Mouse (Mus musculus): ENCODE measurements around the gene Cd3e.
"Not testable (repeated sequence)": the region's sequence is repeated elsewhere in the genome, so short reads cannot be mapped to it uniquely, and the experiment has no call there.

The Cd3e gene

DNA sequence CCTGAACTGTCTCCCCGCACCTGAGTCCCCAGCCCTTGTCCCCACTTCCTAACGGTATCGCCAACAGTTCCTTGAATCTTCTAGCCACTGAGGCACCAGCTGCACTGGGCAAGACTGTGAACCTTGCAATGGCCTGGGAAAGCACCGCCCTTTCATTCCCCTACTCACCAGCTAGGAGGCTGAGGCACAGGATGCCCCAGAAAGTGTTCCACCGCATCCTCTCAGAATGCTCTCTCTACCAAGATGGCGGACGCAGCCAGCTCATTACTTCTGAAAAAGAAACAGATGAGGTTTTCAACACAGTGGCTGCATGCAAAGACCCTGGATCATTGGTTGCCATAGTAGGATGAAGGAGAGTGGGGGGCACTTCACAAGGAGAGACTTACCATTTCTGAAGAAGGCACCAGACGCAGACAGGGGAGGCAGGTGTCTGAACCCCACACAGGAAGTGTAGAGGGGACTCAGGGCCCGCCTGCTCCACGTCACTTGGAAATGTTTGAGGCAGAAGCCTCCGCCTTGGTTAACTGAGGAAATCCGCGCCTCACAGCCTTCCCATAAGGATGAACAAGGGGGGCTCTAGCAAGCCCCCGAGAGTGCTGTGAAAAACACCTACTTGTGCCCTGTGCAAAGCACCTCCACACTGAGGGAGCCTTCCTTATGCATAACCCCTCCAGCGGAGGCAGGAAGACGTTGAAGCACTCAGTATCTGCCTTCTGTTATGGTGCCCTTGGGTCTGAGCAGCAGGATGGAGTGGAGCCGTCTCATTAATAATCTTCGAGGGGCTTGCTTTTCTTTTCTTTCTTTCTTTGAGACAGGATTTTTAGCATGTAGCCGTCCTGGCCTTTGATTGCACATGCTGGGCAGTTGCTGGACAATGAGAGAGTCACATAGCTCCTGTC, at the start of gene Cd3e:
Gene Cd3e, minus strand, starts transcription at position 448 of the 899 bp plus-strand sequence.
- DNase-seq = no peak

GRCm38 (mm10) chr9:45058304-45058940, 49.0 kb upstream of the Cd3e start:
- DNase-seq = no peak

DNA sequence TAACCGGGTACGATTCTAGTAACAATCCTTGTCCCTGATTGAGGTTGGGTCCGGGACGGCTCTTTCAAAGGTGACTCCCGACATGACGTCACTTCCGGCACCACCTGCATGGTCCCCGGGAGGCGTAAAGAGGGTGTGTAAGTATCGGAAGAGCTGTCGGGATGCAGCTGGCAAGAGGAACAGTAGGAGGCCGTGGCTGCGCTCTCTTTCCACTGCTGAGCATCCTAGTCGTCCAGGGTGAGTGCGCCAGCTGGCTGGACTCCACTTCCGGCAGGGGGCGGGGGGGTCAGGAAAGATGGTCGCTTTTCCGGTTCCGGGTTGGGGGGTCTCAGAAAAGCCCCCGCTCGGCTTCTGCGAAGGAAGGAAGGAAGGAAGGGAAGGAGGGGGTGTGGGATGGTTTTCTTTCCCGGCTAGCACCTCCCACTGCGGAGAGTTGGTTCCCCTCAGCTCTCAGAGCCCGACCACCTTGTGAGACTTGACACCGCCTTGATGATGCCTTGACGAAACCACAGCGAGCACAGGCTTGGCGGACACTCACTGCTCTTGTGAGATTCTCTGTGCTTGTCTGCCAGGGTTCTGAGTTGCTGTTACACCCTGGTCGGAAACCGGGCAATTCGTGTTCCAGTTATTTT, 45.8 kb upstream of the Cd3e start, which contains the start of gene Mpzl3:
Gene Mpzl3, plus strand, starts transcription at position 105 of the 632 bp plus-strand sequence.
- DNase-seq = peak; percentile 88 to 93

- no peak for DNase-seq
Observed at GRCm38 (mm10) chr9:45050301-45050700, 40.9 kb upstream of the Cd3e start.

GRCm38 (mm10) chr9:45049731-45050130, 40.3 kb upstream of the Cd3e start:
- no peak for DNase-seq

DNA sequence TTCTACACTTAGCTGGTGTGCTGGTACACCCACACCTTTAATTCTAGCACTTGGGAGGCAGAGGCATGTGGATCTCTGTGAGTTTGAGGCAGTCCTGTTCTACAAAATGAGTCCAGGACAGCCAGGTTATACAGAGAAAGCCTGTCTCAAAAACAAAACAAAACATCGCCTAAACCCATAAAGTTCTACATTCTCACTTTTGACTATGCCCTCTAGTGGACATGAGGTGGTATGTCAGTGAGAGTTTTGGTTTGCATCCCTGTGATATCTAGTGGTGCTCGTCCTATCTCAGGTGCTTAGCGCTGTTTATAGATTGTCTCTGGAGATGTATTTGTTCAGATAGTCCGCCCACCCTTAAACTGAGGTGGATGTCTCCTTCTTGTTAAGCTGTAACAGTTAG, 39.1 kb upstream of the Cd3e start:
- DNase-seq = peak in 1 of 2 experiments; percentile 40

GRCm38 (mm10) chr9:45046973-45047372, 37.5 kb upstream of the Cd3e start:
- no peak for DNase-seq

DNA sequence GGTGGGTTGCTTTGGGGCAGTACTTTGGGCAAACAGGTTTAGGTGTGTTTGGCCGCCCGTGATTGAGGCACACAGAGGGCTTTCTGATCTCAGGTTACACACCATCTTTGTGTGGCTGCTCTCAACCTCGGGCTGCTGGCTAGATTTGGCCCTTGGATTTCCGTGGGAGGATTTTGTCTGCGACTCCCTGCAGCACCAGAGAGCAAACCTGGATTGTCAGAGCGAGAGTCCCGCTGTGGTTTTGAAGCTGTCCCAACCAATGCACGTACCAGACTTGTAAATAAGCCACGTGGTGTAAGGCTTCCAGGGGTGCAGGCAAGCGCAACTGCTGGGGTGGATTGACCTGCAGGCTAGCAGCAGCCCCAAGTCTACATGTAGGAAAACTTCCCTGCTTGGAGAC, 33.5 kb upstream of the Cd3e start:
- no peak for DNase-seq

- DNase-seq = no peak
Observed at GRCm38 (mm10) chr9:45042056-45042720, 32.8 kb upstream of the Cd3e start.

- no peak for DNase-seq
Observed at GRCm38 (mm10) chr9:45041131-45041838, 31.9 kb upstream of the Cd3e start.

DNA sequence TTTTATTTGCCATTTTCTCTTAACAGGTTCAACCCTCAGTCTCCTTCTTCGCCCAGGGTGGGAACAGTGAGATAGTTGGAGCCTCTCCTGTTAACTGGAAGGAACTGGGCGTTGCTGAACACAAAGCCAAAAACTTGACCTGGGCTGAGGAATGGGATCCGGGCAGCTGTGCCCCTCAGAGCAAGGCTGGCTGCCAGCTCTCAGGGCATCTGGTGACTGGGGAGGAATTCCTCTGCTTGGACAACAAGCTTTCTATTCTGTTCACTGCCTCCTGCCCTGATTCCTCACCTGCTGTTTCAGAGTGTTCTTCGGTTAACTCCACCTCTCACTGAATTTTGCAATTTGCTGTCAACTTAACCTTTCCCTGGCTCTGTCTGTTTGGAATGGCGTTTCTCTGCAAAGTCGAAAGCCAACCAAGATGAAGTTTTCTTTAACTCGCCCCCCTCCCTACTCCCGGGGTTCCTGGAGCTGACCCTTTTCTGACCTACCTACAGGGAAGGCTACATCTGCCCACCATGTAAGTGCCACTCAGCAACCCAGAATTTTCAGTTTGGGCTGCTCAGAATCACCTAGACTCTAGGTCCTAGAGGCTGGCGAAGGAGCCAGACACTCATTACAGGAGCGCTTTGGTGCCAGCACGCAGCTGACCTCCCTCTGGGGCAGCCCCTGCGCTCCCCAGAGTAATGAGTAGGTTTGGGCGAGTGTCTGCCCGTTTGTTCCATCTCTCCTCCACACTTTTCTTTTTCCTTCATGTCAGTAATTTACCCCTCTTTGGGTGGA, 30.8 kb upstream of the Cd3e start:
- no peak for DNase-seq

DNA sequence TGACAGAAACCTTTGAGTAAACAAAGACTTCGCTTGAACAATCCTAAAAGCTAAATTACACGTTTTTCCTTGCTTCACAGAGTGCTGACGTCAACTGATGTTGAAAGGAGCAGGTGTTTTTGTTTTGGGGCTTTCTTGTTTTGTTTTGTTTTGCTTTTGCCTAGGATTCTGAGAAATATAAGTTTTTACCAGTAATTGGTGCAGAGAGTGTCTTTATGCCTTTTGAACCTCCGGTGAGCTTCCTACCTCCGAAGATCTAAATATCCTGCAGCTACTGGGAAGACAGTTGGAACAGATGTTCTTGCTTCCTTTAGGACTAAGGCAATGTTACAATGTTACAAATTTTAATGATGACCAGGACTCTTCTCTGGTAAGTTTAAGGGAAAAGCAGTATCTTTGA, 30.1 kb upstream of the Cd3e start, which contains the start of gene Mpzl2:
Gene Mpzl2, plus strand, starts transcription at position 301 of the 400 bp plus-strand sequence.
- DNase-seq = no peak

DNA sequence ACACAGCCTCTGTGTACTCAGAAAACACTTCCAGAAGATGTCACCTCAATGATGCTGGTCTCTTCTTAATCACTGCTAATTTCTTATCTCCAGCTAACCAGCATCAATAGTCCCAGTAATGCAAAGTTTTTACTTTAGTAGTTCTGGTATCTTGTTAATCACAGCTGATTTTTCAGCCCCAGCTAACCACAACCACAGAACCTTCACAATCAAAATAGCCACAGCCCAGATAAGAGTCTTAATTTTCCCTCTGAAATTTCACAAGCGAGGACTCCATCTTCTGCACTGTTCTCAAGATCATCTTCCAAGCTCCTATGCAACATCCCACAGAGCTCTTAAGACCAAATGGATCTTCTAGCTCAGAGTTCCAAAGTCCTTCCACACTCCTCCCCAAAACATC, 28.4 kb upstream of the Cd3e start:
- not testable (repeated sequence) for DNase-seq

- DNase-seq = no peak
Observed at GRCm38 (mm10) chr9:45034526-45034925, 25.1 kb upstream of the Cd3e start.

- DNase-seq = no peak
Observed at GRCm38 (mm10) chr9:45032261-45032660, 22.8 kb upstream of the Cd3e start.

- DNase-seq = no peak
Observed at GRCm38 (mm10) chr9:45030341-45030740, 20.9 kb upstream of the Cd3e start.

DNA sequence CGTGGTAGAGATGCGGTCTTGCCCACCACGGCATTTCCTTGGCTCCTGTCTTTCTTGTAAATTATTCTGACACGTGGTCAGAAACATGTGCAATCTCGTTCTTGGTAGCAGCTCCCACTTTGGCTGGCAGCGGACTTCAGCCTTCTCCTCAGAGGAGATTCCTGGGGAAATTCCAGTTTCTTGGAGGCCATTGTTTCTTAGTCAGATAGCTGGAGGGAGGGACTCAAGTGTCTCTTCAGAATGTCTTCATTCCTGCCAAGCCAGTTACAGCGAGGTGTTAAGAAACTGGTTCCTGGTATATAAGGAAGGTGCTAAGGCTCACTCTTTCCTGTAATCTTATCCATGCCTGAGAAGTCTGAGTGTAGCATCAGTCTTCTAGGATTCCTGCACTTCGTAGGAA, 17.9 kb upstream of the Cd3e start:
- DNase-seq = no peak

- DNase-seq = no peak
Observed at GRCm38 (mm10) chr9:45024187-45024586, 14.8 kb upstream of the Cd3e start.

GRCm38 (mm10) chr9:45023638-45024037, 14.2 kb upstream of the Cd3e start:
- DNase-seq = no peak

DNA sequence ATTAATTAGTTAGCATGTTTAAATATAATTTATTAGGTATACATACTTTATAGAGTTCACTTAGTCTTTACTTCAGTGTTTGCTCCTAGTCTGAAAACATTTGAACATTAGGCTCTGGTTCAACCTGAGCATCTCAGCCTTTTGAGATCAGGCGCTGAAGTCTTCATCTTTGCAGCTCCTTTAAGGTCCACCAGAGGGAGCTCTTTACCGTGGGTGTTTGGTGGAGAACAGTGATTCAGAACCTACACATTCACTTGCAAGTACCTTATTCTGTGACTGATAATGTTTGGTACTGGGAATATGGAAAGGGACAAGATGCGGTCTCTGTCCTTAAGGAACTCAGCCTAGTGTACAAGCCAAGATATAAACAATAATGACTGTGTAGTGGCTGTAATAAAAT, 13.4 kb upstream of the Cd3e start:
- peak; percentile 69 to 77 for DNase-seq

- DNase-seq = no peak
Observed at GRCm38 (mm10) chr9:45018031-45018430, 8.6 kb upstream of the Cd3e start.
